Mouse (Mus musculus) ES-Bruce4 (cell line): ENCODE data around the gene Fam169b. TPM values are rescaled to one million over a fixed set of nuclear protein-coding genes. Genes with fewer than 3 reads are reported as not detected.

Source experiments
- H3K27ac ChIP-seq: 2 replicates; pipeline ENCODE4 v1.5.1; 2012; ENCODE audit warnings: low read length, inconsistent platforms; ENCODE audit not compliant: insufficient read depth
- H3K27me3 ChIP-seq: 2 replicates; pipeline ENCODE4 v1.6.1; 2012; ENCODE audit warnings: mild to moderate bottlenecking, low read length, inconsistent platforms; ENCODE audit not compliant: control insufficient read depth, poor library complexity, insufficient read depth, severe bottlenecking
- H3K36me3 ChIP-seq: 2 replicates; pipeline ENCODE4 v1.6.1; 2012; ENCODE audit warnings: inconsistent platforms, mild to moderate bottlenecking, low read length, moderate library complexity; ENCODE audit not compliant: control insufficient read depth, poor library complexity, insufficient read depth, severe bottlenecking
- H3K4me1 ChIP-seq: one replicate; pipeline ENCODE4 v1.8.1; 2011; ENCODE audit warnings: low read length; ENCODE audit not compliant: control insufficient read depth, insufficient read depth
- H3K4me3 ChIP-seq: 2 replicates; pipeline ENCODE4 v1.5.1; 2011; ENCODE audit warnings: low read depth, mild to moderate bottlenecking, low read length
- H3K9ac ChIP-seq: 2 replicates; pipeline ENCODE4 v1.6.1; 2012; ENCODE audit warnings: low read depth, mild to moderate bottlenecking, inconsistent platforms; ENCODE audit not compliant: poor library complexity, severe bottlenecking
- H3K9me3 ChIP-seq: replicated peaks from 2 replicates; pipeline ENCODE4 v1.6.1; 2012; ENCODE audit warnings: mild to moderate bottlenecking, low read length, inconsistent platforms; ENCODE audit not compliant: control insufficient read depth, poor library complexity, insufficient read depth, severe bottlenecking
- CTCF ChIP-seq: IDR thresholded peaks from one replicate; pipeline ENCODE4 v1.8.1; 2011; ENCODE audit warnings: low read depth, low read length
- EP300 ChIP-seq: IDR thresholded peaks from 2 replicates; pipeline ENCODE4 v1.6.1; 2011; ENCODE audit warnings: low read depth, low read length; ENCODE audit not compliant: insufficient read depth
- POLR2A ChIP-seq: IDR thresholded peaks from one replicate; pipeline ENCODE4 v1.8.1; 2011; ENCODE audit warnings: low read length; ENCODE audit not compliant: insufficient read depth
- polyA plus RNA-seq: library from polyadenylated mRNA; stranded (reverse); fragments of >200 nt; gene quantifications from 2 replicates; pipeline ENCODE4 v1.2.4, GENCODE M21; 2011; ENCODE audit warnings: low read depth; ENCODE audit not compliant: missing spikeins, insufficient read depth, insufficient read length

Fam169b gene
- 7.5 and 7.8 TPM in 2 replicates for polyA plus RNA-seq

DNA sequence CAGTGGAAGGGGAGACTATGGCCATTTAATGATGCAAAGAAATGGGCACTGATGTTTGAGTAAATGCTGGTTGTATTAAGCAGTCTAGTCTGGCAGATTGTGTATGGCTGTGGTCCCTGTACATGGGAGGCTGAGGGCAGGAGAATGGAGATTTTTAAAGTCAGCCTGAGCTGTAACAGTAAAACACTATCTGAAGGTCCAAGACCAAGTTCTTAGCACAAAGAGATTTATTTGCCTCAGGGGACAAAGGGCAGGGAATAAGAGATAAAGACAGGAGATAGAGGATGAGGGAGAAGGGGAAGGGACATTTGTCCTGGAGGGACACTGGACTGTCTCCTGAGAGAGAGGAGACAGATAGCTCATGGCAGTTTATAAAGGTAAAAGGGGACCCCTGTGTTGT is at the start of gene Fam169b:
Gene Fam169b (plus strand): TSS at position 325 of the 400 bp plus-strand sequence.
- no peaks in the 10 kb centered on the region for H3K27me3 ChIP-seq
- peak within 1 kb of the TSS; percentile 41; the same call in 1 of the 2 replicates for H3K9ac ChIP-seq
- H3K36me3 ChIP-seq: no peaks in the 10 kb centered on the region
- H3K4me3 ChIP-seq: no peak within 1 kb of the TSS
- H3K27ac ChIP-seq: peak within 1 kb of the TSS; percentile 79
- H3K9me3 ChIP-seq: no peaks in the 10 kb centered on the region
- peaks cover 3% of the 10 kb centered on the region for H3K4me1 ChIP-seq
- TF ChIP-seq EP300 (no peak), POLR2A (no peak), CTCF (no peak)

DNA sequence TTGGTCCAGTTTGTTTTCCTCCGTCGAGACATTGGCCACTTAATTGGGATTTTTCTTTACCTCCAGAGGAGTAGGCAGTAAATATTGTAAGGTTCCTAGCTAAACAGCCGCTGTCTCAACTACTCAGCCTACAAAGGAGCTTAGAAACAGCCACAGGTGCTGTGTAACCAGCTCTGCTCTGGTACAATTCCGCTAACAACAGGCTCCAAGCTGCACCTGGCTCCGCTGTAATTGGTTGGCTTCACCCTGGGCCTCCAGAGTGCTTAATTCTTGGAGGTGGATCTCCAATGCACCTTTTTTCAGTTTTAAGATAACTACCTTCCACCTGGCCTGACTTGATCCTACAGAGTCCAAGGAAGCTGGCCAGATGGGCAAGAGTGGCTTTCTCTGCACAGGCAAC is 49.6 kb upstream of the Fam169b start:
- TF ChIP-seq CTCF (no peak), POLR2A (no peak), EP300 (no peak)
- no peaks in the 10 kb centered on the region for H3K27me3 ChIP-seq
- H3K4me1 ChIP-seq: peaks cover 3% of the 10 kb centered on the region
- no peak overlapping the region for H3K9ac ChIP-seq
- no peaks in the 10 kb centered on the region for H3K9me3 ChIP-seq
- no peak overlapping the region for H3K4me3 ChIP-seq
- H3K27ac ChIP-seq: no peak overlapping the region
- H3K36me3 ChIP-seq: no peaks in the 10 kb centered on the region

DNA sequence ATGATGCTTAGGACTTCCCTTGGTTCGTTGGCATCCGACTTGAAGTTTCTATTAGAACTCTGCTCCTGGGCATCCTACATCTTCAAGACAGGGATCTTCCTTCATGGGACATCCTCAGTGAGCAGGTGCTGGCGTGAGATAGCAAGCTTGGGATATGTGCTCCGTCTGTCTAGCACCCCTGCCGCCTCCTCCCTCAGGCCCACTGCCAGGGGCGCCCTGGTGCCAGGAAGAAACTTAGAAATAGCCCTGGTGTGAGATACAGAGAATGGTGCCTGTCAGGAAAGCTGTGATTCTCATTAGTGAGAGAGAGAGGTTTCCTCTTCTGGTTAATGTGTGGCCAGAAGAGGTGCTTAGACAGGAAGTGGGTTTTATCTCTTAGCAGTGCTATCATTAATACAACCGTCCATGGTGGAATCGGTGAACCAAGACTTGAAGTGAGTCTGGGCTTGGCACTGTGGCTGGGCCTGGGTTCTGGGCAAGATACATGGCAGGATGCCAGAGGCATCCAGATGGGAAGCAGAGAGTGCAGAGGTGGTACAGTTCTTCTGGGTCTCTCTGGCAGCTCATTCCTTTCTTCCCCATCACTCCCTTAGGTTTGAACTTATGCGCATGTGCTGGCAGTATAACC is 48.1 kb upstream of the Fam169b start:
- no peaks in the 10 kb centered on the region for H3K36me3 ChIP-seq
- H3K4me3 ChIP-seq: no peak overlapping the region
- no peaks in the 10 kb centered on the region for H3K9me3 ChIP-seq
- H3K27me3 ChIP-seq: no peaks in the 10 kb centered on the region
- no peak overlapping the region for H3K9ac ChIP-seq
- TF ChIP-seq EP300: no peak
- TF ChIP-seq CTCF: no peak
- no peak for TF ChIP-seq POLR2A
- H3K4me1 ChIP-seq: peaks cover 3% of the 10 kb centered on the region
- no peak overlapping the region for H3K27ac ChIP-seq

DNA sequence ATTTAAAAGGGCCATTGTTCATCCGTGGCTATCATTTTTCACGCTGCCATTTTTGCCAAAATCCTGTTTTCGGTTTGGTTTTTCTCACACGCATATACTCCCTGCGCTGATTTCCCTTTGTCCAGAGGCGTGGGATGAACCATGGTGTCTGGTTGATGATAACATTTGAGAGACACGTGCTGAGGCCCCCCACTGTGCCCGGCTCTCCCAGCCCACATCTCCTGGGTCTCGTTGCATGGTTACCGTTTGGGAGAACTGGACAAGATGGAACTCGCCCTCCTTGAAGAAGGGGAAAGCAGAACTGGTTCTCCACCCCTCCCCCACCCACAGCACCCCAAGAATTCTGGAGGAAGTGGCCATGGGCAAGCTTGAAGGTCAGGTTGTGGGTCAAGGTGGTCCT is 46.6 kb upstream of the Fam169b start:
- Histone ChIP-seq H3K4me3 (no peak overlapping the region), H3K9me3 (no peaks in the 10 kb centered on the region), H3K4me1 (peaks cover 3% of the 10 kb centered on the region), H3K27ac (no peak overlapping the region), H3K9ac (no peak overlapping the region), H3K36me3 (no peaks in the 10 kb centered on the region), H3K27me3 (no peaks in the 10 kb centered on the region)
- TF ChIP-seq EP300 (no peak), POLR2A (no peak), CTCF (no peak)

DNA sequence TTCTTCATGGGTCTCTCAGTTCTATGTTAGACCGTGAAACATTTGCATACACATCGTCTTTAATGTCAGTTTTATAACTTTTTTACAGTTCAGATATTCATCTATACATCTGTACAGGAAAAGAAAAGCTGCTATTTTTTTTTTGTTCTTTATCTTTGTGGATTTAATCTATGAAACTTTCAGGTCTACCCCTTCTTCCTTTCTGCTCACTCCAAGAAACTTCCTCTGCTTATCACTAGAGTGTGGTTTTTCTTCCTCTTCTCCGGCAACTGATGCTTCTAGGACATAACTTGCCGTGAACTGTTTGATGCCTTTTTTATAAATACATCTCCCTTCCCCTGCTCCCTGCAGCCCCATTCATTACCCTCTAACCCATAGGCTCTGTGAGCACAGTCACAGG is 46.0 kb upstream of the Fam169b start:
- TF ChIP-seq POLR2A: no peak
- no peak for TF ChIP-seq EP300
- no peak for TF ChIP-seq CTCF
- no peak overlapping the region for H3K9ac ChIP-seq
- peaks cover 3% of the 10 kb centered on the region for H3K4me1 ChIP-seq
- H3K9me3 ChIP-seq: no peaks in the 10 kb centered on the region
- no peak overlapping the region for H3K4me3 ChIP-seq
- H3K36me3 ChIP-seq: no peaks in the 10 kb centered on the region
- H3K27ac ChIP-seq: no peak overlapping the region
- H3K27me3 ChIP-seq: no peaks in the 10 kb centered on the region

DNA sequence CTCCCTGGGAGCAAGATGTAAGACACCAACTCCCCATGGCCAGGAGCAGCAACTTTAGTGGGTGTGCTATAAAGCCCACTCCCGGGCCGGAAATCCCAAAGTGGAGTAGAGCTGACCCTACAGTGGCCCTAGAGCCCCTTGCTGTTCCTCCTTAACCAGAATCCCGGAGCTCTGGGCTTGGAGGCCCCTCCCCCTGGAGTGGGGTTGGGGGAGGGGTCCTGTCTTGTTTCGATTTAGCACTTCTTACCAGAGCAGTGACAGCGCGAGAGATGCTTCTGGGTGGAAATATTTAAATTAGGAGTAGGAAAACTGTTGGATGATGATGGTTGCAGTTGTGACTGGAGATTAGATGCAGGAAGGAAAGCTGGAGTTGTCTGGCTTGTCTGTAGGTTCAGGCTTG is 45.1 kb upstream of the Fam169b start:
- Histone ChIP-seq H3K9ac (no peak overlapping the region), H3K27ac (no peak overlapping the region), H3K36me3 (no peaks in the 10 kb centered on the region), H3K4me1 (peaks cover 3% of the 10 kb centered on the region), H3K4me3 (no peak overlapping the region), H3K9me3 (no peaks in the 10 kb centered on the region), H3K27me3 (no peaks in the 10 kb centered on the region)
- no peak for TF ChIP-seq CTCF
- no peak for TF ChIP-seq POLR2A
- no peak for TF ChIP-seq EP300
